Mouse (Mus musculus) ovary, postnatal 10 days (tissue): ENCODE data around the gene Atxn7.
"Not testable (repeated sequence)": the region's sequence is repeated elsewhere in the genome, so short reads cannot be mapped to it uniquely, and the experiment has no call there.

ENCODE experiments used
- DNase-seq: peaks from one replicate; pipeline ENCODE4 v3.0.0; 2022; ENCODE audit warnings: low spot score

The Atxn7 gene

GRCm38 (mm10) chr14:13988397-13988796, 27.2 kb downstream of the Atxn7 start:
- no peak for DNase-seq

GRCm38 (mm10) chr14:13990741-13991140, 29.5 kb downstream of the Atxn7 start:
- no peak for DNase-seq

DNA sequence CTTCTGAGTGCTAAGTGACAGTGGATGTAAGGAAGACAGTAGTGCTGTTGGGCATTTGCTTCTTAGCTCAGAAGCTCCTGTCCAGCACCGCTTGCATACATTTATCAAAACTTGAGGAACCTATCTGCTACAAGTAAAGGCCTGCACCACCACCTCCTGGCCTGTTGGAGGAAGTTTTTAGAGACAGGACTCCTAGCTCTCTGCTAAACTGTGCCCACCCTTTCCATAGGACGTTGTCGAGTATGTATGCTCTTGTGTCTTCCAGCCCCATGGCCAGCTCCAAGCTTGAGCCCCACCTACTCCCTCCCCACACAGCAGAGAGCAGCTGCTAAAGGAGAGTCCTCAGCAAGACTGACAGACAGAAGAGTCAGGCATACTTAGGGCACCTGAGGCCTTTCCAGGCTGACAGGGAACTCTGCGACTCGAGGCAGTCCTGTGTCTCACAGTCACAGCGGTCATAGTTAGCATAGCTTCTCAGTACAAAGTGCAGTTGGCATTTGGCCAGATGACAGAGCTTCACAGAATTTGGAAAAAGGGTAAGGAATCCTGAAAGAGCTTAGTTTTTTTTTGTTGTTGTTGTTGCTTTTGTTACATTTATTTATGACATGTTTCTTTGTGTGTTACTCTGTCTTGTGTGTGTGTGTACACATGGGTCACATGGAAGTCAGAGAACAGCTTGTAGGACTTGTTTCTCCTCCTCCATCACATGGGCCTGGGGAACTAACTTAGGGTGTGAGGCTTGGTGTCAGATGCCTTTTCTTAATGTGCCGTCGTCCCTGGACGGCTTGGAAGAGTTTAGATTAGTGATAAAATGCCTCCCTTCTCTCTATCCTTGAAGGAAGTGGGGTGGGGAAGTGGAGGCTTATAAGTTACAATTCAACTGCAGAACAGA, 34.2 kb downstream of the Atxn7 start:
- DNase-seq = no peak

- no peak for DNase-seq
These were observed 41.5 kb downstream of the Atxn7 start for GRCm38 (mm10) chr14:14002771-14003170.

- DNase-seq = no peak
These were observed 48.5 kb downstream of the Atxn7 start for GRCm38 (mm10) chr14:14009712-14010111.

GRCm38 (mm10) chr14:14012383-14013251, 51.4 kb downstream of the Atxn7 start:
- peak; percentile 64 for DNase-seq

- DNase-seq = no peak
These were observed 52.0 kb downstream of the Atxn7 start for GRCm38 (mm10) chr14:14013252-14013711.

DNA sequence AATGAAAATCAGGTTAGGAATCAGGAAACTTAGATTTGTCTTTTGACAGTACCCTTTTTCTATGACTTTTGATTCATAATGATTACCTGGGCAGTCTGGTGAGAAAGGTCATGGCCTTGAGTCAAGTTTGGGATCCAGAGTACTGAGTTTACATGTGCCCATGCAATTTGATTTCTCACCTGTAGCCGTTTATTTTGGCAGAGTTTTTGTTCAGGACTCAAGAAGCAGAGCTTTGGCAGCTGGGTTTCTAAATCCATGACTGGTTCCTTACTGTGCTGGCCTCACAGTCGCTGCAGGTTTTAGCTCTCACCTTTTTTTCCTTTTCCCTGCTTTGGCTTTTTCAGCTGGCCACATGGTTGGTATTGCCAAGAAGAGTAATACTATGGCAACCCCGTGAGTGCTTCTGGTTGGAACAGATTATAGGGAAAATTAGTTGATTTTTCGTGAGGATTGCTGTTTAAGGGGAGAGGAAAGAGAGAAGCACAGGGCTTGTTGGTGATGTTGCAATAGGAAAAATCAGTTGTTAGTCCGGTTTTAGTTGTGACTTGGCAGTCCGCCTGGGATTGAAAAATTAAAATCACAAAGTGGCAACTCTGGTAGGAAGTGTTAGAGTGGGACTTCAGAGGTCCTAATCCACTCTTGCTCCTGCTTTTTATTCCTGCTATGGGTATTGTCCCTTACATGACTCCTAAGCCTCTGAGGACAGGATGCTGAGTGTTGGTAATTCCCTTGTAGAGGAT, 53.6 kb downstream of the Atxn7 start:
- DNase-seq = no peak

DNA sequence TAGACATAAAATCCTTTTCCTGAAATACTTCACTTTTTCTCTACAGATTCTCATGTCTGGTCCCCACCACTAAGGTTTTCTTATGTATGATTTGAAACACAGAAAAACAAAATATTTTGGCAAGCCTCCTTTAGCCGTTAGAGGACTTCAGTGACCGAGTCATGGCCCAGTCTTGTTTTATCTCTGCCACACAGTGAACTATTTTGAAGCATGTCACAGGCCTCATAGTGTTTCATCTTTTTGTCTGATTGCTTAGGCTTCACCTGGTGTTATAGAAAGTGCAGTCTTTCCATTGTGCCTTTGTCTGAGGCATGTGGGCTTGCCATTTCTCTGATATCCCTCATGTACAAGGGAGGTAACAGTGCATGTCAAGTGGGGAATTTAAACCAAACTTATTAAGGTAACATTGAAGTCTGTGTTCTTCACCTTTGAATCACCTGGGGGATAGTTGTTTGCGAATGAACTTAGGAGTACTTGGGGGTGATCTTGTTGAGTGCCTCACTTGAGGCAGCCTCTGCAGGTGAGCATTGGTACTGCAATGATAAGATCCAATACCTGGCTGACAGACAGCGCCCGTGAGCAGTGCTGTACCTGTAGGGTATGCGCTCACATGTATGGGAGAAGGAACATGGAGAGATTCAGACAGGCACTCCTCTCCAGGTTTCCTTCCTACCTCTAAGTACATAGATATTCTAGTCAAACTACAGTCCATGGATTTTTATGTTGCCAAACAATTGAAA, 58.1 kb downstream of the Atxn7 start:
- no peak for DNase-seq

GRCm38 (mm10) chr14:14021244-14021643, 60.0 kb downstream of the Atxn7 start:
- DNase-seq = no peak

DNA sequence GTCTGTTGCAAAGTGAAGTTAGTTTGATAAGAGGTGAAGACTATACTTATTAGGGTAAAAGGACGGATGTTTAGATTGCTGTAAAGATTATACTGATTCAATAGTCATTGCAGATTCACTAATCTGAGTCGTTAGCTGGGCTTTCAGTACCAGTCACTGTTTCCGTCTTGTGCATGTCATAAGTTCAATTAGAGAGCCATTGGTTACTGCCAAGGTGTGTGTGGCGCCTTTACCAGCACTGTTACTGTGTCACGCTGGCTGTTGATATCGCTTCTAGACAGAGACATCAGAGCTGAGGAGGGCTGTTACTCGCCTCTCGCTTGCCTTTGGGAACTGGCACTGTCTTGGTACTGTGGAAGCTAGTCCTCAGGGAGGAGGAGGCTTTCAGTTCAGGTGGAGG, 64.6 kb downstream of the Atxn7 start:
- DNase-seq = no peak

- no peak for DNase-seq
These were observed 69.4 kb downstream of the Atxn7 start for GRCm38 (mm10) chr14:14030621-14031020.

DNA sequence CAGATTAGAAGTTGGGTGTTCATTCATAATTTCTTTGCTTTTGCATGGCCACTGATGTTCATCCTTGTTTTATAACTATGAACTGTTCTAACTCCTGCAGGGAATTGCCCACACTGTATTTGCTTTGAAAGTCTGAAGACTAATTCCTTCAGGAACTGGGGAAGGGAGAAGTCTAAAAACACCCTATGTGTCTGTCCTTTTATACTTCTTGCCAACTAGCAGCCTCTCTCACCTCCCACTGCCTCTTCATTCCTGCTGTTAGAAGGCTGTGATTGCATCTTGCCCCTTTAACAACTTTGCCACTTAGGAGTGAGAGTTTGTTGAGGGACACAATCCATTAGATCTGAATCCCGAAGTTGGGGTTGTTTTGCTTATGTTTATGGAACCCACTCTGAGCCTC, 71.6 kb downstream of the Atxn7 start:
- DNase-seq = no peak

- DNase-seq = no peak
These were observed 75.1 kb downstream of the Atxn7 start for GRCm38 (mm10) chr14:14036352-14036751.

DNA sequence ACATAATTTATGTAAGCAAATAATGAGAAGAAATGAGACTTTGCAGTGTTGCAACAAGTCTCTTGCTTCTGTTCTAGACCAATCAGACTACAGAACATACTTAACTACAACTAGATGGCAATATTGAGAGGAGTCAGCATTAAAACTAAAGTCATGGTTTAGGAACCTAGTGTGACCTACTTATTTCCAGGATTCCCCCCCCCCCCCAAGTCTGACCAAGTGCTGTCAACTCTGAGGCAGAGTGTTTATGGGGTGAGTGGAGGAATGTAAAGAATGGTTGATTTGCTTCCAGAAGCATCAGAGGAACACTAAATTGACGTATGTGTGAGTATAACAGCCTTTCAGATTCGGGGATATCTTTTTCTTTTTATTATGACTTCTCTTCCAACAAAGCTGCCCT, 77.0 kb downstream of the Atxn7 start:
- no peak for DNase-seq

DNA sequence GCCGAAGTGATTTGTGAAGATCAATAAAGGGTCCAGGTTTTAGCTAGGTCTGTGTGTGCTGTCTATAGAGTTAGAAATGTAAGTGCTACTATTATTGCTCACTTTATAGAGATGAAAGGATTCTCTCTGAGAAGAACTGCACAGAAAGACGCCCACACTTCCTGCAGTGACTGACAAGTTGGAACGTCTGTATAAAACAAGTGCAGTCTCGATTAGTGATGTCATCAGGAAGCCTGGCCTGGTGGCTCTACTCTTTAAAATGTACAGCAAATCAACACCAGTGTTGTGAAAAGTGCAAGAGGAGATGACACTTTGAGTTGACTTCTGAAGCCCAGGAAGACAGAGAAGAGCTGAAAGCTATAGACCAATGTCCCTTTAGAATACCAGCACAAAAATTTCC, 81.1 kb downstream of the Atxn7 start:
- no peak for DNase-seq

DNA sequence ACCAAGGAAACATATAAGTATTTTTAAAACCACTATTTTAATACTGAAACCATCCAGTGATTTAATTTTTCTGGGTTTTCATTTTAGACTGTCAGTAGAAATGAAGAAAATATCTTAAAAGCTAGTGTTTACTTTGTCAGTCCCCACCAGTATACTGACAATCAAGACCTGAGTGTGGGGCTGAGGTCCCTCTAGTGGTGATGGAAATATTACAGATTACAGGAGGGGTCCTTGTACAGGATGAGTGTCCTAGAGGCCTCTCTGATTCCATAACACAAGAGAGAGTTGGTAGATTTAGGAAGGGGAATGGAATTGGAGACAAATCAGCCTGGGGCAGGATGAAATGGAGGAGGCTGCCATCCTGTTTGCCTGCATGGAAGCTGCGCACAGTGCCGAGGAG, 93.1 kb downstream of the Atxn7 start:
- DNase-seq = no peak

GRCm38 (mm10) chr14:14059606-14060005, 98.4 kb downstream of the Atxn7 start:
- not testable (repeated sequence) for DNase-seq

- DNase-seq = no peak
These were observed 101.4 kb downstream of the Atxn7 start for GRCm38 (mm10) chr14:14062531-14063245.

DNA sequence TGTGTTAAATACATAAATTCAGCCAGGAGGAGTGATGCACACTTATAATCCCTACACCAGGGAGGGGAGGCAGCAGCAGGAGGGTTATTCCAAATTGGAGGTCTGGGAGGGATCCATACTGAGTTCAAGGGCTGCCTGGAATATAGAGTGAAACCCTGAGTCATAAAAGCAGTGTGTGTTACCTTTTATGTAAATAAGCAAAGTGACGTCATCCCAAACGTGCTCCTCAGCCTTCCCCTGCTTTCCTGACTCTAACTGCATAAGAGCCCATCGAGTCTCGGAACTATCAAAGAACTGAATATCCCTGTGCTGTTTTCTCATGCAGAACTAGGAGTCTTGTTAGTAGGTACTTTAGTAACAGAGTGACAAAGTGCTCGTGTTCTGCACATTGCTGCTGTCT, 102.1 kb downstream of the Atxn7 start:
- no peak for DNase-seq
